Mouse (Mus musculus): ENCODE results near the gene Spata22. TPM values are rescaled to one million over a fixed set of nuclear protein-coding genes. Genes with fewer than 3 reads are reported as not detected.

Gene Spata22
- polyA plus RNA-seq (2012; rRNA removed): 2.4 and 3.1 TPM in 2 replicates

DNA sequence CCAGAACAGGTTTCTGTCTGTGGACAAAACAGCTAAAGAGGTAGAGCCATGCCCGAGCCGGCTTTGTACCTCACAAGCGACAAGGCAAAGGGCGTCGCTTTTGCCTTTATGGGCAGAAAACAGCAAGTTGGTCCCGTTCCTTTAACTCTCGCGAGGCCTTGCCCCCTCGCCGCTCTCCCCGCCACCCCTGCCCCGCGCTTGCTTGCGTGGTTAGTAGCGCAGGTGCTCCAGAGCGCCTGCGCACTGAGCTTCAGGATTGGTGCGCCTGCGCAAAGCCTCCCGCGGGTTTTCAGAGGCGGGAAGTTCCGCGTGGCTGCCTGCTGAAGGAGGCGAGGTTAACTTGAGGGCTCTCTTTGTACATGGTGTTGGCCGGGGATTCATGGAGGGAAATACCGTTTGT, at the start of gene Spata22, which contains the start of the genes Aspa and Gm49340:
Gene Spata22 (plus strand): TSS at position 300 of the 400 bp plus-strand sequence.
Gene Aspa (minus strand): TSS at position 155 of the 400 bp plus-strand sequence.
Gene Gm49340 (plus strand): TSS at position 300 of the 400 bp plus-strand sequence.

DNA sequence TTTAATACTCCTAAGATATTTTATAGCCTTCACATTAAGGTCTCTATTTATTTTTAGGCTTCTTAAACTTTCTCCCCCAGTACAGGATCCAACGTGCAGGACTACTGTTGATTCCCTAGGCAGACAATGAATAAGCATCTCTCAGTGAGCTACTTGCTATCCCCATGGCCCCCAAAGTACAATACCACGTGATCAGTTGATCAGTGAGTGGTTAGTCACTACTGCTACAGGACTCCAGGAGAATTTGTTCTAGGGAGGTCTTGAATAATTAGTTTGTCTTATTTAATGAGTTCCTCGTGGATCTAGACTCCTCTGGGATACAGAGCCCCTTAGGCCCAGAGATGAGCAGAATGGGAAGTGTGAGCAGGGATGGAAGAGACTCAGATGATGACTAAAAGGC, 20.9 kb downstream of the Spata22 start, which contains the start of gene Olfr20:
Gene Olfr20 (plus strand): TSS at position 301 of the 400 bp plus-strand sequence.

DNA sequence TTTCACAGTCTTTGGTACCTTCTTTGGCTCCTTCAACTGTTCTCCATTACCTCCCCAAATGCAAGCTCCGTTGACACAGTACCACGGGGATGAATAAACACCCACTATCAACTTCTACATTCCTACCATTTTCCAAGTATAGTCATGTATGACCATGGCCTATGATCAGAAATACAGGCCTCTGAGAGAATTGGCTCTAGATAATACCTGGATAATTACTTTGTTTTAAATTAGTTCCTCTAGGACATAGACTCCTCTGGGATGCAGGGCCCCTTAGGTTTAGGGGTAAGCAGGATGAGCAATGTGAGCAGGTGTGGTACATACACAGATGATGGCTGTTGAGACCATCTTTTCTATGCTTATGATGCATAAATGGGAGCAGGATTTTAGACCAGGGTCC, 41.4 kb downstream of the Spata22 start, which contains the start of gene Olfr376:
Gene Olfr376 (plus strand): TSS at position 301 of the 400 bp plus-strand sequence.

Other genes starting within 250 kb of the Spata22 start
- 0.01 TPM in 2 replicates for gene Itgae, start 239.2 kb upstream of the Spata22 start, polyA plus RNA-seq (2012; rRNA removed)
- 5.2 and 6.4 TPM in 2 replicates for gene Haspin, start 191.4 kb upstream of the Spata22 start, polyA plus RNA-seq (2012; rRNA removed)
- 0.14 and 0.15 TPM in 2 replicates for gene P2rx5, start 169.3 kb upstream of the Spata22 start, polyA plus RNA-seq (2012; rRNA removed)
- gene Emc6, start 152.7 kb upstream of the Spata22 start, polyA plus RNA-seq (2012; rRNA removed): 36.7 and 44.0 TPM in 2 replicates
- gene Tax1bp3, start 152.7 kb upstream of the Spata22 start, polyA plus RNA-seq (2012; rRNA removed): 9.2 and 11.6 TPM in 2 replicates
- 4.0 and 5.7 TPM in 2 replicates for gene Ctns, start 130.7 kb upstream of the Spata22 start, polyA plus RNA-seq (2012; rRNA removed)
- gene Shpk, start 130.3 kb upstream of the Spata22 start, polyA plus RNA-seq (2012; rRNA removed): 1.5 and 1.8 TPM in 2 replicates
- gene Trpv1, start 95.4 kb upstream of the Spata22 start, polyA plus RNA-seq (2012; rRNA removed): 0.01 TPM in 1 of 2 replicates, not detected in the other
- gene Trpv3, start 62.4 kb upstream of the Spata22 start, polyA plus RNA-seq (2012; rRNA removed): 0.01 TPM in 2 replicates
- 2.6 and 3.1 TPM in 2 replicates for gene Aspa, start 145 bp upstream of the Spata22 start, polyA plus RNA-seq (2012; rRNA removed)
- 0.11 and 0.22 TPM in 2 replicates for gene Gm49340, start within 50 bp of the Spata22 start, polyA plus RNA-seq (2012; rRNA removed)
- 0.14 TPM in 1 of 2 replicates, not detected in the other for gene Olfr20, start 21.0 kb downstream of the Spata22 start, polyA plus RNA-seq (2012; rRNA removed)
- gene Olfr376, start 41.5 kb downstream of the Spata22 start, polyA plus RNA-seq (2012; rRNA removed): not detected in 2 replicates
- not detected in 2 replicates for gene Olfr1, start 69.9 kb downstream of the Spata22 start, polyA plus RNA-seq (2012; rRNA removed)
- gene Olfr378, start 98.7 kb downstream of the Spata22 start, polyA plus RNA-seq (2012; rRNA removed): not detected in 2 replicates
- not detected in 2 replicates for gene Olfr380, start 127.8 kb downstream of the Spata22 start, polyA plus RNA-seq (2012; rRNA removed)
- gene Olfr381, start 161.9 kb downstream of the Spata22 start, polyA plus RNA-seq (2012; rRNA removed): not detected in 2 replicates
- not detected in 2 replicates for gene Olfr382, start 187.5 kb downstream of the Spata22 start, polyA plus RNA-seq (2012; rRNA removed)

Measured in liver, embryonic 14 days (tissue).